Mouse (Mus musculus): ENCODE measurements at regions not wholly inside any gene's neighbourhood (a gene's known extent, or its start where the extent isn't known, plus 50 kb on each side); places are given as distances from the start of the nearest gene placed in this dataset.

DNA sequence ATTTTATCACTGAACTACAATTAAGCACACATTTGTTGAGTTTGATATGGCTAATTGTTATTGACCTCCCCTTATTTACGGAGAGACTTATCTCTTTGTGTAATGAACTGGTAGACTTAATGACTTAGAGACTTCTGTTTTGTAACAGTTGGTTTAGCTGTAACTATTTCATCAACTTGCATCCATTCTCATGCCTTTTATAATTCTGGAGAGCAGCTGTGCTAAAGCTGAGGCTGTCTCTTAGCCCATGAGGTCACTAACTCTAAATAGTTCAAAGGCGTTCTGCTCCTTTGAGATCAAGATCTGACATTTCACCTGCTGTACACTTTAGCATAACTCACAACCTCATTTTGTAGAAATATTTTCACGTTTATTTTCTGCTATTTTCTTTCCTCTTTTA lies 541.5 kb upstream of the Mef2c start:
- Histone ChIP-seq H3K27ac (replicated peaks; ENCODE audit: insufficient read depth, low read depth, low read length) (no peak overlapping the region), H3K4me3 (ENCODE audit: insufficient read depth, low read depth, low read length) (no peak overlapping the region), H3K4me1 (ENCODE audit: control insufficient read depth, insufficient read depth, low read length) (no peaks in the 10 kb centered on the region), H3K27me3 (ENCODE audit: control insufficient read depth, insufficient read depth, low read length) (no peaks in the 10 kb centered on the region), H3K36me3 (ENCODE audit: control insufficient read depth, insufficient read depth, low read length) (no peaks in the 10 kb centered on the region), H3K9ac (ENCODE audit: low read depth, low read length) (no peak overlapping the region), H3K79me2 (ENCODE audit: control insufficient read depth, insufficient read depth, low read length) (no peaks in the 10 kb centered on the region)
- TF ChIP-seq CTCF (IDR thresholded peaks at IDR 0.05; ENCODE audit: low read depth, low read length) (no peak), POLR2A (IDR thresholded peaks at IDR 0.05; ENCODE audit: extremely low read depth, insufficient read depth, low read length) (no peak)
- 62% methylated on average over 3 of the region's 3 CpGs for WGBS
- DNase-seq (ENCODE audit: extremely low read depth, low read depth, low spot score) = no peak

DNA sequence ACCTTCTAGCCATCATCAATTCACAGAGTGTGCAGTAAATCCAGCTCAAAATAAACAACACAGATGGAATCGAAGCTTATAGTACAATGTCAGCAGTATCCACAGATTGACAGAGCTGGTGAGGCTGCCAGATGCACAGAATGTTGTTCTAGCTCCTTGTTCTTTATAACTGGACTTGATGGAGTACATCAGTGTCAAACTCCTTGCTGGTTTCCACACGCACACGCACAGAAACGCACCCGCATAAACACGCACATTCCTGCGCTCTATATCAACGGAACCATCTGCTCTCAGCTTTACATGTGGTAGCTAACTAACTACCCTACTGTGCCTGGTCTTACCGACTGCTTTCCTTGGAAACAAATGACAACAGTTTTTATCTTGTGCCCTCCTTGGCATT lies 532.1 kb upstream of the Mef2c start:
- no peak for TF ChIP-seq POLR2A (IDR thresholded peaks at IDR 0.05; ENCODE audit: extremely low read depth, insufficient read depth, low read length)
- TF ChIP-seq CTCF (IDR thresholded peaks at IDR 0.05; ENCODE audit: low read depth, low read length) = no peak
- no peak for DNase-seq (ENCODE audit: extremely low read depth, low read depth, low spot score)
- Histone ChIP-seq H3K4me1 (ENCODE audit: control insufficient read depth, insufficient read depth, low read length) (no peaks in the 10 kb centered on the region), H3K36me3 (ENCODE audit: control insufficient read depth, insufficient read depth, low read length) (no peaks in the 10 kb centered on the region), H3K27ac (replicated peaks; ENCODE audit: insufficient read depth, low read depth, low read length) (no peak overlapping the region), H3K4me3 (ENCODE audit: insufficient read depth, low read depth, low read length) (no peak overlapping the region), H3K27me3 (ENCODE audit: control insufficient read depth, insufficient read depth, low read length) (no peaks in the 10 kb centered on the region), H3K9ac (ENCODE audit: low read depth, low read length) (no peak overlapping the region), H3K79me2 (ENCODE audit: control insufficient read depth, insufficient read depth, low read length) (no peaks in the 10 kb centered on the region)
- 89% methylated on average over 9 of the region's 9 CpGs for WGBS

DNA sequence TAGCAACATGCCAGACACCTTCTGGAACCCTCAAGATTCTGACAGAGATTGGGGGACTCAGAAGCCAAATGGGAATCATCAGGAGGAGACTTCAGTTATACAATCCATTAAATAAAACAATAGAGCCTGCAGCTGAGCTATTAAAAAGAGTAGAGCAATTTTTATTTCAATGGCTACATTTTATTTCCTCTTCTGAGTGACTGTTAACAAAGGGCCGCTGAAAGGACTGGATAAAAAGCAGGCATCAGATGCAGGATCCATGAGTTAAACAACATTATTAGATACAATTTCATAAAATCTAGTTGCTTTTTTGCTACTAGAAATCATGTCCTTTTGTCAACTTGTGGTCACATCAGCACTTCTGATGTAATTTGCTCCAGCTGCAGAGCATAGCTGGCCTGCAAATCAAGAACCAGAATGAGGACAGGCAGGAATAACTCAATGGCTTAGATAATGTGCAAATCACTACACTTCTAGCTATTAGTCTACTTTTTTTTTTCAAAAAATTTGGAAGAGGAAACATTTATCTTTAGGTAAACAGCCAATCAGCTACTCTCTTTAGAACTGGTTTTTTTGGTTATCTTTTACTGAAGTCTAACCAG lies 529.5 kb upstream of the Mef2c start:
- TF ChIP-seq CTCF (IDR thresholded peaks at IDR 0.05; ENCODE audit: low read depth, low read length) = no peak
- H3K4me3 ChIP-seq (ENCODE audit: insufficient read depth, low read depth, low read length) = no peak overlapping the region
- H3K27me3 ChIP-seq (ENCODE audit: control insufficient read depth, insufficient read depth, low read length) = no peaks in the 10 kb centered on the region
- H3K27ac ChIP-seq (replicated peaks; ENCODE audit: insufficient read depth, low read depth, low read length) = no peak overlapping the region
- 86% methylated on average over 1 of the region's 1 CpGs for WGBS
- H3K9ac ChIP-seq (ENCODE audit: low read depth, low read length) = no peak overlapping the region
- H3K4me1 ChIP-seq (ENCODE audit: control insufficient read depth, insufficient read depth, low read length) = no peaks in the 10 kb centered on the region
- no peaks in the 10 kb centered on the region for H3K36me3 ChIP-seq (ENCODE audit: control insufficient read depth, insufficient read depth, low read length)
- H3K79me2 ChIP-seq (ENCODE audit: control insufficient read depth, insufficient read depth, low read length) = no peaks in the 10 kb centered on the region
- no peak for DNase-seq (ENCODE audit: extremely low read depth, low read depth, low spot score)

DNA sequence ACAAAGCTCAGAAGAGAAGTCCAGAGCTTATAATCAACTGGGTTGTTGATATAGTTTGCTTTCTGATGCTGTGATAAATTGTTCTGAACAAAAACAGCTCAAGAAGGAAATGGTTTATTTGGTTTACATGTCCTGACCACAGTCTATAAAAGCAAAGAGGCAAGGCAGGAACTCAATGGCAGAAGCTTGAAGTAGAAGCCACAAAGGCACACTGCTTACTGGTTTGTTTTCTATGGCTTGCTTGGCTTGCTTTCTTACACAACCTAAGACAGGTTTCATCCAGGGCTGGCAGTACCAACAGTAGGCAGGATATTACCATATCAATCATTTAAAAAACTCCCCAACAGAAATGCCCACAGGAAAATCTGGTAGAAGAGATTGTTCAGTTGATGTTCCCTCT lies 502.7 kb upstream of the Mef2c start:
- DNase-seq (ENCODE audit: extremely low read depth, low read depth, low spot score) = no peak
- TF ChIP-seq POLR2A (IDR thresholded peaks at IDR 0.05; ENCODE audit: extremely low read depth, insufficient read depth, low read length) (no peak), CTCF (IDR thresholded peaks at IDR 0.05; ENCODE audit: low read depth, low read length) (no peak)
- Histone ChIP-seq H3K36me3 (ENCODE audit: control insufficient read depth, insufficient read depth, low read length) (no peaks in the 10 kb centered on the region), H3K4me3 (ENCODE audit: insufficient read depth, low read depth, low read length) (no peak overlapping the region), H3K27ac (replicated peaks; ENCODE audit: insufficient read depth, low read depth, low read length) (no peak overlapping the region), H3K27me3 (ENCODE audit: control insufficient read depth, insufficient read depth, low read length) (no peaks in the 10 kb centered on the region), H3K79me2 (ENCODE audit: control insufficient read depth, insufficient read depth, low read length) (no peaks in the 10 kb centered on the region), H3K4me1 (ENCODE audit: control insufficient read depth, insufficient read depth, low read length) (no peaks in the 10 kb centered on the region), H3K9ac (ENCODE audit: low read depth, low read length) (no peak overlapping the region)

DNA sequence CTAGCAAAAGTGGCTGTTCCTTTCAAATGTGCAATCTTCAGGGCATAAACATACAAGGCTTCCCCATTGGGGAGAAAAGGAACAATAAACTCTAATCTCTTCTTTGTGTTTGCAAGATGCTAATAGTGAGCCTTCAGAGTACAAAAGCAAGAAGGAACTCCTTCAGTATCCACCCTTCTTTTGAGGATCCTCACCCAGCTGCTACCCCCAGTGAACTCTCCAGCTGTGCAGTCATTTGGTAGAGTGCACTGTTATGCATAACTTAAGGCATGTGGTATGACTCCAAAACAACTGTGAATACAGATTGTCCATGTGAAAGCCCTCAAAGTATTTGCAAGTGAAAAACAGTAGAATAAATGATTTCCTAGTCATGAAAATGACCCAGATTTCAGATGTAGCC lies 487.1 kb upstream of the Mef2c start:
- no peak for TF ChIP-seq CTCF (IDR thresholded peaks at IDR 0.05; ENCODE audit: low read depth, low read length)
- TF ChIP-seq POLR2A (IDR thresholded peaks at IDR 0.05; ENCODE audit: extremely low read depth, insufficient read depth, low read length) = no peak
- Histone ChIP-seq H3K27me3 (ENCODE audit: control insufficient read depth, insufficient read depth, low read length) (no peaks in the 10 kb centered on the region), H3K36me3 (ENCODE audit: control insufficient read depth, insufficient read depth, low read length) (no peaks in the 10 kb centered on the region), H3K79me2 (ENCODE audit: control insufficient read depth, insufficient read depth, low read length) (no peaks in the 10 kb centered on the region), H3K4me3 (ENCODE audit: insufficient read depth, low read depth, low read length) (no peak overlapping the region), H3K4me1 (ENCODE audit: control insufficient read depth, insufficient read depth, low read length) (no peaks in the 10 kb centered on the region), H3K9ac (ENCODE audit: low read depth, low read length) (no peak overlapping the region), H3K27ac (replicated peaks; ENCODE audit: insufficient read depth, low read depth, low read length) (no peak overlapping the region)
- DNase-seq (ENCODE audit: extremely low read depth, low read depth, low spot score) = no peak

DNA sequence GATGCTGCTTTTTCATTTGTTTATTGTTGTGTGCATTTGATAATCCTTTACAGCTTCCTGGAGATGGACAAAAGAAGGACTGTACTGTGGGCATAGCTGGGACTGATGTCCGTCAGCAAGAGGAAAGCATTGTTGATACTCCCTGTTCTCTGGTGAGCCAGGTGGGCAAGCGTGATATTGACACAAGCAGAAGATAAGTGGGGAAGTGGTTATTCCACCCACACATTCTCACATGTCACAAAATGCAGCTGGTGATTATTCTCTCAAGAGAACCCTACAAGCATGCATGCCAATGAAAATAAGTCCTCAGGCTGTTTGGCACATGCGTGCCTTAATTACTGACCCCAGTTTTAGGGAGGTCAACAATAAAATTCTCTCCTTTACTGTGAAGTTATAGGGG lies 483.0 kb upstream of the Mef2c start:
- 44% methylated on average over 3 of the region's 3 CpGs for WGBS
- H3K27ac ChIP-seq (replicated peaks; ENCODE audit: insufficient read depth, low read depth, low read length) = no peak overlapping the region

More for the DNA sequence above, 483.0 kb upstream of the Mef2c start:
- Histone ChIP-seq H3K9ac (ENCODE audit: low read depth, low read length) (no peak overlapping the region), H3K4me1 (ENCODE audit: control insufficient read depth, insufficient read depth, low read length) (no peaks in the 10 kb centered on the region), H3K36me3 (ENCODE audit: control insufficient read depth, insufficient read depth, low read length) (no peaks in the 10 kb centered on the region), H3K79me2 (ENCODE audit: control insufficient read depth, insufficient read depth, low read length) (no peaks in the 10 kb centered on the region), H3K27me3 (ENCODE audit: control insufficient read depth, insufficient read depth, low read length) (no peaks in the 10 kb centered on the region), H3K4me3 (ENCODE audit: insufficient read depth, low read depth, low read length) (no peak overlapping the region)
- DNase-seq (ENCODE audit: extremely low read depth, low read depth, low spot score) = no peak
- TF ChIP-seq CTCF (IDR thresholded peaks at IDR 0.05; ENCODE audit: low read depth, low read length) (no peak), POLR2A (IDR thresholded peaks at IDR 0.05; ENCODE audit: extremely low read depth, insufficient read depth, low read length) (no peak)

Measured in liver, adult 2 months (tissue).